Mouse (Mus musculus) brain, embryonic 14.5 days (tissue): Measurements from ENCODE around the gene Mgat4b.

Experiments
- CTCF ChIP-seq: fragments of 200-500 bp; IDR thresholded peaks from 2 replicates; pipeline ENCODE4 v1.5.1; 2012; ENCODE audit warnings: inconsistent platforms, mild to moderate bottlenecking, moderate library complexity, borderline replicate concordance; ENCODE audit not compliant: insufficient read depth, insufficient read length; ENCODE audit errors: extremely low read depth
- POLR2A ChIP-seq: fragments of 200-500 bp; IDR thresholded peaks from 2 replicates; pipeline ENCODE4 v1.6.1; 2012; ENCODE audit warnings: mild to moderate bottlenecking, inconsistent platforms, borderline replicate concordance; ENCODE audit not compliant: poor library complexity, insufficient read depth, insufficient read length, severe bottlenecking; ENCODE audit errors: extremely low read depth

- TF ChIP-seq CTCF: no peak
- no peak for TF ChIP-seq POLR2A
These were observed 26.5 kb downstream of the Mgat4b start for GRCm38 (mm10) chr11:50236937-50237835.
